Mouse (Mus musculus): Measurements from ENCODE around the gene Snx15.

DNA sequence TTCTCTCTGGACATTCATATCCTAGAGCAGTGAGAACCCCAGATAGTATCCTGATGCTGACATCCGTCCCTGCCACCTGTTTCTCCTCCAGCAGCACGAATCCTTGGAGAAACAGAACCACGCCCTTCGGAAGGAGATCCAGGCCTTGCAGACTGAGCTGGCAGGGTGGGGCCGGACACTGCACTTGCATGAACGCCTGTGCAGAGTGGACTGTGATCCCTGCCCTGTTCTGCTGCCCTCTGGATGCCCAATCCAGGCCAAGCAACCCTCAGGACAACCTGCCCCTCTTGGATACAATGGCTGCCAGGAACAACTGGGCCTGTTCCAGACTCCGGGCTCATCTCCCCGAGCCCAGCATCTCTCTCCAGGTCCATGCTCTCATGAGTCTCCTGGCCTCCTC is 43.1 kb upstream of the Snx15 start:
- TF ChIP-seq CTCF (IDR thresholded peaks at IDR 0.05; ENCODE audit: insufficient read depth, low read length), result no peak
- no peak for TF ChIP-seq POLR2A (IDR thresholded peaks at IDR 0.05; ENCODE audit: borderline replicate concordance, extremely low read depth, low read depth, low read length)
